Mouse (Mus musculus): ENCODE data around the gene Fgf4. TPM values are rescaled to one million over a fixed set of nuclear protein-coding genes. Genes with fewer than 3 reads are reported as not detected.
A peak's percentile ranks its signal among the peaks of the same experiment; 100 is the strongest.

The Fgf4 gene
- polyA plus RNA-seq, 1 experiment from 2014 or later, result not detected

DNA sequence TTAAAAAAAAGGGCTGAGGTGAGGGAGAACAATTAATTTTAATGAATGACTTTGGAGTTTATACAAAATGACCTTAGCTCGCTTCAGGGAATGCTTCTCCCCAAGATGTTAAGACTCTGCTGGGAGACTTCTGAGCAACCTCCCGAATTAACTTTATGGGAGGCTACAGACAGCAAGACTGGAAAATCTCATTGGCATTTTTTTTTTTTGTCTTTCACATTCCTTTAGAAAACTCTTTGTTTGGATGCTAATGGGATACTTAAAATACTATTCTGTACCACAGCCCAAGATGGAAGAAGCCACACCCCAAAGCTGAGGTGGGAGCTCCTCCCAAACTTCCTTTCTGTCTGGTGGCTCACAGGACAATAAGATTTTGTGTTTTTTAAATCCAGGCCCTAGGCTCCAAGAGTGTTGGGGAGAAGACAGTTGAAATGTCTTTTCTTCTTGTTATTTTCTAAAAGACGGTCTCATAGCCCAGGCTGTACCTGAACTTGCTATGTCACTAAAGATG is 17.0 kb downstream of the Fgf4 start:
- no peaks in the 10 kb centered on the region for H3K4me1 ChIP-seq (ENCODE audit: insufficient read depth)
- 42% methylated on average over 3 of the region's 3 CpGs for WGBS
- H3K27me3 ChIP-seq (ENCODE audit: insufficient read depth, low read length), result peaks cover 64% of the 10 kb centered on the region
- DNase-seq, result no peak
- no peak for ATAC-seq (ENCODE audit: insufficient read depth)
- no peak overlapping the region for H3K4me2 ChIP-seq
- H3K36me3 ChIP-seq (ENCODE audit: insufficient read depth), result no peaks in the 10 kb centered on the region
- no peak overlapping the region for H3K27ac ChIP-seq (ENCODE audit: low read depth)
- no peak overlapping the region for H3K9ac ChIP-seq
- H3K4me3 ChIP-seq (ENCODE audit: low read depth, low read length), result no peak overlapping the region
- no peaks in the 10 kb centered on the region for H3K9me3 ChIP-seq (ENCODE audit: low read depth, low read length)
- no peak for TF ChIP-seq CTCF (IDR thresholded peaks at IDR 0.05; ENCODE audit: low read depth)

DNA sequence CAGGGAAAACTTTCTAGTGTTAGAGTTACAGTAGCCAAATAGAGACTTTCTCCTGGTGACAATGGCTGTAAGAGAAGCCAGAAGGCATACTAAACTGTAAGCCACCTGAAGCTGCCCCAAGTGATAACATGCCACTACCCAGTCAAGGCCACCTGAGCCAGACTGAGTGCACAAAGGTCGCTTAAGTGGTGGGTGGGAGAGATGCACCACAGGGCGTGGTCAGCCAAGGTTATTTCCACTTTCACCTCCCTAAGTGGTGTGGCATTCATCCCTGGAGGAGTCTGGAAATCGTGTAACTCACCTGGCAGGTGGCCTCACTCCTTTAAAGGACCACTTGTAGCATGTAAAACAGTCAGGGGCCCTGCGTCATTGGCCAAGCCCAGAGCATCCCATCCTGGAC is 20.0 kb downstream of the Fgf4 start:
- Histone ChIP-seq H3K9ac (no peak overlapping the region), H3K27ac (ENCODE audit: low read depth) (no peak overlapping the region), H3K4me1 (ENCODE audit: insufficient read depth) (no peaks in the 10 kb centered on the region), H3K27me3 (ENCODE audit: insufficient read depth, low read length) (peaks cover 35% of the 10 kb centered on the region), H3K36me3 (ENCODE audit: insufficient read depth) (no peaks in the 10 kb centered on the region), H3K4me2 (no peak overlapping the region), H3K4me3 (ENCODE audit: low read depth, low read length) (no peak overlapping the region), H3K9me3 (ENCODE audit: low read depth, low read length) (no peaks in the 10 kb centered on the region)
- WGBS, result 48% methylated on average over 4 of the region's 4 CpGs
- TF ChIP-seq CTCF (IDR thresholded peaks at IDR 0.05; ENCODE audit: low read depth), result no peak
- ATAC-seq (ENCODE audit: insufficient read depth) (no peak), DNase-seq (no peak)

DNA sequence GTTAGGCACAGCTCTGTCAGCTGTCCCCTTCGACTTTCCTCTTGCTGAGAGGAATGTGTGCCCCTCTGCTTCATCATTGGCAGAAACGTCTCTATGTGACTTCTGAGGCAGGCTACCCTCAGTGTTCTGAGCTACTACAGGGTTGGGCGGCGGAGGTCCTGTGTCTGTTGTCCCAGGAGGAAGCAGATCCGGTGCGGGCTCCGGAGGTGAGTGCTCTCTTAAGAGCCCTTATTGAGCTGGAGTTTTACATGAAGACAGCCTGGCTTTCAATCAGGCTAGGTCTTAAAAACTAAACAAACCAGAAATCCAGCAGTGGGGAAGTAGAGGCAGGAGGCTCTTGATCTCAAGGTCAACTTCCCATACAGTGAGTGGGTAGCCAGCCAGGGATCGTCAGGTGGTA is 20.4 kb downstream of the Fgf4 start:
- no peak overlapping the region for H3K27ac ChIP-seq (ENCODE audit: low read depth)
- no peak overlapping the region for H3K9ac ChIP-seq
- DNase-seq (peak; percentile 14), ATAC-seq (ENCODE audit: insufficient read depth) (no peak)
- no peak overlapping the region for H3K4me3 ChIP-seq (ENCODE audit: low read depth, low read length)
- no peak overlapping the region for H3K4me2 ChIP-seq
- no peaks in the 10 kb centered on the region for H3K4me1 ChIP-seq (ENCODE audit: insufficient read depth)
- no peak for TF ChIP-seq CTCF (IDR thresholded peaks at IDR 0.05; ENCODE audit: low read depth)
- peaks cover 30% of the 10 kb centered on the region for H3K27me3 ChIP-seq (ENCODE audit: insufficient read depth, low read length)
- no peaks in the 10 kb centered on the region for H3K36me3 ChIP-seq (ENCODE audit: insufficient read depth)
- 65% methylated on average over 8 of the region's 8 CpGs for WGBS
- H3K9me3 ChIP-seq (ENCODE audit: low read depth, low read length), result no peaks in the 10 kb centered on the region

DNA sequence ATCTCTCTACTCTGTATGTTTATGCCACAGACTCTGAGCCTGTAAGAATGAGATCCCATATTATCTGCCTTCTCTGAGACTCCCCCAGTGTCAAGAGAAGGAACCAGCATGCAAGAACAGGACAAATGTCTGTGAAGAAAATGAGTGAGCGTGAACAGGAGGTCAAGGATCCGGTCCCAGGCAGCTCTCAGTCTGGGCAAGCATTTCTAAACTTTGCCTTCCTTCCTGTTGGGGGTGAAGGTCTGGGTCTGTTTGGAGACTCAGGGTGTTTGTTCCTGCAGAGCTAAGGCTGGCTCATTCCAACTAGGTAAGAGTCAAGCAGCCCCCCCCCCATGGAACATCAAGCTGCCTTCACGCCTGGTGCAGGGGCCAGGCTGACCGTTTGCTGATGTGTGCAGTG is 25.3 kb downstream of the Fgf4 start:
- no peak overlapping the region for H3K4me2 ChIP-seq
- H3K4me1 ChIP-seq (ENCODE audit: insufficient read depth), result no peaks in the 10 kb centered on the region
- H3K36me3 ChIP-seq (ENCODE audit: insufficient read depth), result no peaks in the 10 kb centered on the region
- no peak overlapping the region for H3K27ac ChIP-seq (ENCODE audit: low read depth)
- no peak for TF ChIP-seq CTCF (IDR thresholded peaks at IDR 0.05; ENCODE audit: low read depth)
- no peaks in the 10 kb centered on the region for H3K9me3 ChIP-seq (ENCODE audit: low read depth, low read length)
- no peak overlapping the region for H3K9ac ChIP-seq
- DNase-seq (peak; percentile 45), ATAC-seq (ENCODE audit: insufficient read depth) (peak; percentile 24; the same call in 1 of the 2 replicates)
- WGBS, result 36% methylated on average over 4 of the region's 4 CpGs
- H3K4me3 ChIP-seq (ENCODE audit: low read depth, low read length), result no peak overlapping the region
- no peaks in the 10 kb centered on the region for H3K27me3 ChIP-seq (ENCODE audit: insufficient read depth, low read length)

GRCm38 (mm10) chr7:144873160-144873559 is 26.0 kb downstream of the Fgf4 start:
- Histone ChIP-seq H3K27me3 (ENCODE audit: insufficient read depth, low read length) (no peaks in the 10 kb centered on the region), H3K36me3 (ENCODE audit: insufficient read depth) (no peaks in the 10 kb centered on the region), H3K4me2 (no peak overlapping the region), H3K9ac (no peak overlapping the region), H3K9me3 (ENCODE audit: low read depth, low read length) (no peaks in the 10 kb centered on the region), H3K4me3 (ENCODE audit: low read depth, low read length) (no peak overlapping the region), H3K27ac (ENCODE audit: low read depth) (no peak overlapping the region), H3K4me1 (ENCODE audit: insufficient read depth) (no peaks in the 10 kb centered on the region)
- DNase-seq (no peak), ATAC-seq (ENCODE audit: insufficient read depth) (no peak)
- TF ChIP-seq CTCF (IDR thresholded peaks at IDR 0.05; ENCODE audit: low read depth), result no peak
- WGBS, result 72% methylated on average over 4 of the region's 4 CpGs

GRCm38 (mm10) chr7:144874226-144874625 is 27.1 kb downstream of the Fgf4 start:
- TF ChIP-seq CTCF (IDR thresholded peaks at IDR 0.05; ENCODE audit: low read depth), result no peak
- DNase-seq (no peak), ATAC-seq (ENCODE audit: insufficient read depth) (no peak)
- H3K9me3 ChIP-seq (ENCODE audit: low read depth, low read length), result no peaks in the 10 kb centered on the region
- H3K9ac ChIP-seq, result no peak overlapping the region
- no peaks in the 10 kb centered on the region for H3K4me1 ChIP-seq (ENCODE audit: insufficient read depth)
- H3K27me3 ChIP-seq (ENCODE audit: insufficient read depth, low read length), result no peaks in the 10 kb centered on the region
- 62% methylated on average over 4 of the region's 4 CpGs for WGBS
- H3K4me2 ChIP-seq, result no peak overlapping the region
- H3K36me3 ChIP-seq (ENCODE audit: insufficient read depth), result no peaks in the 10 kb centered on the region
- no peak overlapping the region for H3K4me3 ChIP-seq (ENCODE audit: low read depth, low read length)
- no peak overlapping the region for H3K27ac ChIP-seq (ENCODE audit: low read depth)

DNA sequence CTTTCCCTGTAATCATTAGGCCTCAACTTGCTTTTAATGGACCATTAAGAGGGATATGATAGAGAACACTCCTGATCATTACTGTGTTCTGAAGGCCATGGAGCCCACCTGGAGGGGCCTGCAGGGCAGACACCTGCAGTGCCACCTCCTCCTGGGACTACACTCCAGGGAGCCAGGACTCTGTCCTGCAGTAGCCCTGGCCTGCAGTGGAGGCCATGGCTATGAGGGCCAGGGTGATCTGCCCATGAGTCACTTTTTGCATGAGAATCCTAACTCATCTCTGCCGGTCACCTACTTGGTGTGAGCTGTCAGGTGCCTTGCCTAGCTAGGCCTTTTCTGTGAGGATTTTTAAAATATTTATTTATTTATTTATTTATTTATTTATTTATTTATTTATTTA is 31.2 kb downstream of the Fgf4 start:
- no peaks in the 10 kb centered on the region for H3K9me3 ChIP-seq (ENCODE audit: low read depth, low read length)
- no peaks in the 10 kb centered on the region for H3K36me3 ChIP-seq (ENCODE audit: insufficient read depth)
- ATAC-seq (ENCODE audit: insufficient read depth) (no peak), DNase-seq (no peak)
- 97% methylated on average over 1 of the region's 1 CpGs for WGBS
- H3K4me3 ChIP-seq (ENCODE audit: low read depth, low read length), result no peak overlapping the region
- H3K4me1 ChIP-seq (ENCODE audit: insufficient read depth), result no peaks in the 10 kb centered on the region
- no peaks in the 10 kb centered on the region for H3K27me3 ChIP-seq (ENCODE audit: insufficient read depth, low read length)
- TF ChIP-seq CTCF (IDR thresholded peaks at IDR 0.05; ENCODE audit: low read depth), result no peak
- H3K9ac ChIP-seq, result no peak overlapping the region
- H3K4me2 ChIP-seq, result no peak overlapping the region
- H3K27ac ChIP-seq (ENCODE audit: low read depth), result no peak overlapping the region

DNA sequence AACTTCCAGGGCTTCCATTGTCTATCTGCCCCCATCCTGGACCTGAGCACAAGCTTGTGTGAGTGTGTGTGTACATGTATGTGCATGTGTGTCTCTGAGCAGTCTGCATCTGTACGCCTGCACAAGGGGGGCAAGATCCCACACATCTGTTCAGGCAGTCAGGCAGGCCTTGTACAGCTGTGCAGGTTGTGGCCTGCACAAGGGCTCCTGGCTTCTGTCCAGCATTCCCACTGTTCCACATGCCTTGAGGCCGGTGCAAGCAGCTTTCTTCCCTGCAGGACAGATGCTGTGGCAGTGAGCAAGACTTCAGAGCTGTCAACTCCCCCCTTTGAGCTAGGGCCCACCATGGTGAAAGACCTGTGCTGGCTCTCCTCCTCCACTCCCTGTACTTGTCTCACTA is 35.9 kb downstream of the Fgf4 start:
- H3K9ac ChIP-seq, result no peak overlapping the region
- no peak overlapping the region for H3K4me2 ChIP-seq
- ATAC-seq (ENCODE audit: insufficient read depth) (no peak; the same call in 1 of the 2 replicates), DNase-seq (peak; percentile 50)
- H3K36me3 ChIP-seq (ENCODE audit: insufficient read depth), result no peaks in the 10 kb centered on the region
- no peak overlapping the region for H3K27ac ChIP-seq (ENCODE audit: low read depth)
- H3K9me3 ChIP-seq (ENCODE audit: low read depth, low read length), result no peaks in the 10 kb centered on the region
- H3K27me3 ChIP-seq (ENCODE audit: insufficient read depth, low read length), result no peaks in the 10 kb centered on the region; the same call in 1 of the 2 replicates
- no peak for TF ChIP-seq CTCF (IDR thresholded peaks at IDR 0.05; ENCODE audit: low read depth)
- H3K4me1 ChIP-seq (ENCODE audit: insufficient read depth), result no peaks in the 10 kb centered on the region
- no peak overlapping the region for H3K4me3 ChIP-seq (ENCODE audit: low read depth, low read length)
- 23% methylated on average over 2 of the region's 2 CpGs for WGBS
